Mouse (Mus musculus): ENCODE data around the gene Iqcm. TPM values are rescaled to one million over a fixed set of nuclear protein-coding genes. Genes with fewer than 3 reads are reported as not detected.
"Not testable (repeated sequence)": the region's sequence is repeated elsewhere in the genome, so short reads cannot be mapped to it uniquely, and the experiment has no call there.

Gene Iqcm
- not detected for total RNA-seq (2021)
- long read RNA-seq, experiment 1 = 0 reads
- long read RNA-seq, experiment 2 = 0 reads

- DNase-seq = no peak
Observed at GRCm38 (mm10) chr8:75448394-75448793, at the start of gene Iqcm. Gene Iqcm (plus strand): TSS chr8:75448694.

- DNase-seq = no peak
Observed at GRCm38 (mm10) chr8:75406489-75406888, 42.0 kb upstream of the Iqcm start, which contains the start of gene Gm10358. Gene Gm10358 (minus strand): TSS chr8:75406589.

GRCm38 (mm10) chr8:75415696-75416095 is 32.8 kb upstream of the Iqcm start:
- DNase-seq = not testable (repeated sequence)

- DNase-seq = peak; percentile 2
Observed at GRCm38 (mm10) chr8:75476756-75477155, 28.3 kb downstream of the Iqcm start.

GRCm38 (mm10) chr8:75489035-75489678 is 40.7 kb downstream of the Iqcm start:
- no peak for DNase-seq

GRCm38 (mm10) chr8:75509299-75509698 is 60.8 kb downstream of the Iqcm start:
- DNase-seq = no peak

GRCm38 (mm10) chr8:75513786-75514185 is 65.3 kb downstream of the Iqcm start:
- DNase-seq = no peak

- DNase-seq = no peak
Observed at GRCm38 (mm10) chr8:75549284-75549683, 100.8 kb downstream of the Iqcm start.

GRCm38 (mm10) chr8:75596281-75596680 is 147.8 kb downstream of the Iqcm start:
- no peak for DNase-seq

- DNase-seq = no peak
Observed at GRCm38 (mm10) chr8:75642958-75643357, 194.5 kb downstream of the Iqcm start.

- DNase-seq = no peak
Observed at GRCm38 (mm10) chr8:75659287-75659686, 210.8 kb downstream of the Iqcm start.

- DNase-seq = no peak
Observed at GRCm38 (mm10) chr8:75746561-75746960, 298.1 kb downstream of the Iqcm start.

- DNase-seq = no peak
Observed at GRCm38 (mm10) chr8:75755596-75755995, 307.1 kb downstream of the Iqcm start.

- no peak for DNase-seq
Observed at GRCm38 (mm10) chr8:75828468-75829132, 380.1 kb downstream of the Iqcm start.

GRCm38 (mm10) chr8:75835245-75835644 is 386.8 kb downstream of the Iqcm start:
- DNase-seq = no peak

GRCm38 (mm10) chr8:75917603-75918344 is 469.3 kb downstream of the Iqcm start:
- DNase-seq = no peak

- DNase-seq = no peak
Observed at GRCm38 (mm10) chr8:75949166-75949565, 500.7 kb downstream of the Iqcm start.

GRCm38 (mm10) chr8:75956016-75956415 is 507.5 kb downstream of the Iqcm start:
- no peak for DNase-seq

- no peak for DNase-seq
Observed at GRCm38 (mm10) chr8:76018501-76018900, 570.0 kb downstream of the Iqcm start.
